15 mouse cellular contexts compared by ENCODE assay signal in the genomic region with DNA sequence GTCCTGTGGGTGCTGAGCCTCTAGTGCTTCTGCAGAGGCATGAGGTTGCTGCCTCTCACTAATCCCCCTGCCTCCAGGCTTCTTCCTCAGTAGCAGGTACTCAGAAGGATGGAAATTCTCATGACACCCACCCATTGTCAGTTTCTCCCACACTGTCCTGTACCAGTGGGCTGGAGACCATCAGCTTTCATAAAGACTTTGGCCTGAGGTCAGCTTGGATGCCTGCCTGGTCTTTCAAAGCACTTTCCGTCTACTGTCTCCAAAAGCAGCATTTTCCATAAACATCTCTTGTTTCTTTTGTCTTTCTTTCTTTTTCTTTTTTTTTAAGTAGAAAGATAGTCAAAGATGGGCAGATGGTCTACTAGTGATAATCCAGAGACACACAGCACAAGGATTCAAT.
"Had no signal": no experiment of that assay in that cellular context is flagged by ENCODE, and none has a peak within 500 bp of the region (broad histone marks: within the 10 kb centered on the region; RNA-seq: fewer than 3 reads in every experiment).

No protein-coding gene starts in this region.

- H3K36me3 ChIP-seq: limb, embryonic 10.5 days; liver, embryonic 15.5 days; lung, embryonic 15.5 days; midbrain, embryonic 10.5 days; neural tube, embryonic 15.5 days had no signal

- H3K27me3 ChIP-seq: liver, embryonic 15.5 days; lung, embryonic 15.5 days; neural tube, embryonic 15.5 days had no signal

- H3K27ac ChIP-seq: kidney, postnatal 0 days; limb, embryonic 10.5 days; liver, embryonic 15.5 days; lung, embryonic 15.5 days; midbrain, embryonic 10.5 days; neural tube, embryonic 15.5 days; stomach, postnatal 0 days had no signal

- H3K4me2 ChIP-seq: liver, embryonic 11.5 days; liver, embryonic 15.5 days; lung, embryonic 15.5 days; neural tube, embryonic 15.5 days had no signal

- H3K9ac ChIP-seq: liver, embryonic 15.5 days; lung, embryonic 15.5 days; neural tube, embryonic 15.5 days had no signal

- DNase-seq: kidney, adult 9 months; midbrain, embryonic 14.5 days; right cerebral cortex, adult 18-20 months; right cerebral cortex, postnatal 25 days; thymus, postnatal 4 days had no signal

- H3K9me3 ChIP-seq: limb, embryonic 10.5 days; liver, embryonic 15.5 days; lung, embryonic 15.5 days; neural tube, embryonic 15.5 days had no signal

- ATAC-seq: intestine, postnatal 0 days had no signal

- H3K4me1 ChIP-seq: limb, embryonic 10.5 days; liver, embryonic 15.5 days; lung, embryonic 15.5 days; midbrain, embryonic 10.5 days; neural tube, embryonic 15.5 days had no signal

- H3K4me3 ChIP-seq: limb, embryonic 10.5 days; liver, embryonic 15.5 days; lung, embryonic 15.5 days; midbrain, embryonic 10.5 days; myocyte; neural tube, embryonic 15.5 days had no signal
